Mouse (Mus musculus) midbrain, postnatal 0 days (tissue): ENCODE data around the gene Yipf6. TPM values are rescaled to one million over a fixed set of nuclear protein-coding genes. Genes with fewer than 3 reads are reported as not detected.
"Not testable (repeated sequence)": the region's sequence is repeated elsewhere in the genome, so short reads cannot be mapped to it uniquely, and the experiment has no call there.

Source experiments
- ATAC-seq: fragments of 200-750 bp; cut with Nextera tagmentation; 2 replicates; pipeline ENCODE4 v1.8.0; 2017; ENCODE audit warnings: moderate number of reproducible peaks, mild to moderate bottlenecking, moderate TSS enrichment, moderate library complexity; ENCODE audit not compliant: low FRiP score
- DNase-seq: peaks from one replicate; pipeline ENCODE4 v3.0.0-alpha.2; 2015; ENCODE audit warnings: low spot score
- H3K27ac ChIP-seq: fragments of 300-500 bp; sonication (generic); 2 replicates; pipeline ENCODE4 v1.5.1; 2014; ENCODE audit warnings: low read depth, mild to moderate bottlenecking, low read length, mixed read lengths
- H3K27me3 ChIP-seq: fragments of 300-500 bp; sonication (generic); 2 replicates; pipeline ENCODE4 v1.6.1; 2014; ENCODE audit warnings: low read length, control low read depth, mixed read lengths; ENCODE audit not compliant: insufficient read depth
- H3K36me3 ChIP-seq: fragments of 300-500 bp; sonication (generic); 2 replicates; pipeline ENCODE4 v1.6.1; 2014; ENCODE audit warnings: low read length, control low read depth, mixed read lengths; ENCODE audit not compliant: insufficient read depth
- H3K4me1 ChIP-seq: fragments of 300-500 bp; sonication (generic); 2 replicates; pipeline ENCODE4 v1.6.1; 2014; ENCODE audit warnings: mild to moderate bottlenecking, control low read depth, antibody characterized with exemption, low read length, mixed read lengths; ENCODE audit not compliant: insufficient read depth
- H3K4me2 ChIP-seq: fragments of 300-500 bp; sonication (generic); 2 replicates; pipeline ENCODE4 v1.6.1; 2014; ENCODE audit warnings: low read depth, mild to moderate bottlenecking, low read length, mixed read lengths; ENCODE audit not compliant: poor library complexity, severe bottlenecking
- H3K4me3 ChIP-seq: fragments of 300-500 bp; sonication (generic); 2 replicates; pipeline ENCODE4 v1.5.1; 2014; ENCODE audit warnings: low read depth, mild to moderate bottlenecking, low read length, moderate library complexity
- H3K9ac ChIP-seq: fragments of 300-500 bp; sonication (generic); replicated peaks from 2 replicates; pipeline ENCODE4 v1.6.1; 2014; ENCODE audit warnings: mild to moderate bottlenecking, low read length, moderate library complexity, mixed read lengths; ENCODE audit not compliant: poor library complexity, severe bottlenecking
- H3K9me3 ChIP-seq: fragments of 300-500 bp; sonication (generic); 2 replicates; pipeline ENCODE4 v1.6.1; 2016; ENCODE audit warnings: low read length, control low read depth
- CTCF ChIP-seq: IDR thresholded peaks from 2 replicates; pipeline ENCODE4 v1.5.1; 2016; ENCODE audit warnings: antibody characterized with exemption, mild to moderate bottlenecking
- WGBS: fragments of 180-500 bp; shearing (Covaris S2); extraction: QIAGEN DNeasy Blood & Tissue Kit; methylation state at CpG from one replicate; pipeline ENCODE4 v1.1.7; 2014; 5-methylcytosine and 5-hydroxymethylcytosine counted together
- polyA plus RNA-seq: library from polyadenylated mRNA; unstranded; fragments of >200 nt; fragmentation: Nextera tagmentation; extraction: Ambion mirVana; gene quantifications from 2 replicates; pipeline ENCODE4 v1.2.1, GENCODE M21; 2015
- total RNA-seq: library from RNA; depleted of rRNA; stranded (reverse); fragments of >200 nt; gene quantifications from 2 replicates; pipeline ENCODE4 v1.2.3, GENCODE M21; 2014; rRNA removed

The Yipf6 gene
- total and polyA plus RNA-seq, 2 experiments from 2014 or later, result 13.5 to 33.3 TPM

- no peak for DNase-seq
- Histone ChIP-seq H3K9me3 (no peaks in the 10 kb centered on the region), H3K4me2 (no peak overlapping the region), H3K36me3 (no peaks in the 10 kb centered on the region), H3K27ac (no peak overlapping the region), H3K4me1 (no peaks in the 10 kb centered on the region), H3K4me3 (no peak overlapping the region), H3K27me3 (no peaks in the 10 kb centered on the region), H3K9ac (no peak overlapping the region)
- TF ChIP-seq CTCF, result no peak
- no peak for ATAC-seq
Observed at GRCm38 (mm10) chrX:98963742-98964141, 27.6 kb downstream of the Yipf6 start.

- ATAC-seq, result no peak
Observed at GRCm38 (mm10) chrX:98964513-98964912, 28.4 kb downstream of the Yipf6 start.

DNA sequence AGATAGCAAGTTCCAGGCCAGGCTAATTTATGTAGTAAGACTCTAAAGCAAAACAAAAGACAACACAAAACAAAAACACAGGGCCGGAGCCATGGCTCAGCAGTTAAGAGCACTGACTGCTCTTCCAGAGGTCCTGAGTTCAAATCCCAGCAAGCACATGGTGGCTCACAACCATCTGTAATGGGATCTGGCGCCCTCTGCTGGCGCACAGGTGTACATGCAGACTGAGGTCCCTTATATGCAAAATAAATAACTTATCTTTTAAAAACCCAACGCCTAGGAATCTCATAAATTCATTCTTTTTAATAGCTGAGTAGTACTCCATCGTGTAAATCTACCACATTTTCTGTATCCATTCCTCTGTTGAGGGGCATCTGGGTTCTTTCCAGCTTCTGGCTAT lies 50.5 kb downstream of the Yipf6 start:
- not testable (repeated sequence) for DNase-seq

More at GRCm38 (mm10) chrX:98964513-98964912, 28.4 kb downstream of the Yipf6 start:
- H3K36me3 ChIP-seq, result no peaks in the 10 kb centered on the region
- TF ChIP-seq CTCF, result no peak
- H3K4me1 ChIP-seq, result no peaks in the 10 kb centered on the region
- H3K4me3 ChIP-seq, result no peak overlapping the region
- H3K27ac ChIP-seq, result no peak overlapping the region
- H3K9me3 ChIP-seq, result no peaks in the 10 kb centered on the region
- H3K4me2 ChIP-seq, result no peak overlapping the region
- H3K27me3 ChIP-seq, result no peaks in the 10 kb centered on the region
- no peak overlapping the region for H3K9ac ChIP-seq
- DNase-seq, result no peak

GRCm38 (mm10) chrX:98989574-98989973 lies 53.5 kb downstream of the Yipf6 start:
- H3K27me3 ChIP-seq, result no peaks in the 10 kb centered on the region
- no peak for ATAC-seq
- 34% methylated on average over 6 of the region's 6 CpGs for WGBS

More for the DNA sequence above, 50.5 kb downstream of the Yipf6 start:
- not testable (repeated sequence) for H3K9ac ChIP-seq, H3K9me3 ChIP-seq, H3K4me3 ChIP-seq, H3K4me1 ChIP-seq, H3K27me3 ChIP-seq, ATAC-seq, H3K36me3 ChIP-seq, H3K4me2 ChIP-seq, H3K27ac ChIP-seq
- 47% methylated on average over 5 of the region's 5 CpGs for WGBS
- TF ChIP-seq CTCF, result peak; percentile 21; the same call in 1 of the 2 replicates

More at GRCm38 (mm10) chrX:98989574-98989973, 53.5 kb downstream of the Yipf6 start:
- TF ChIP-seq CTCF, result peak; percentile 71
- no peak overlapping the region for H3K4me2 ChIP-seq
- no peak overlapping the region for H3K4me3 ChIP-seq
- H3K9me3 ChIP-seq, result no peaks in the 10 kb centered on the region
- H3K36me3 ChIP-seq, result no peaks in the 10 kb centered on the region
- no peak overlapping the region for H3K27ac ChIP-seq
- no peak overlapping the region for H3K9ac ChIP-seq
- peak; percentile 31 for DNase-seq
- H3K4me1 ChIP-seq, result no peaks in the 10 kb centered on the region

Other genes with a start within 250 kb of the Yipf6 start
- gene Ophn1, start 45.3 kb upstream of the Yipf6 start, total RNA-seq, result 36.4 and 49.3 TPM in 2 replicates
- gene Ophn1, start 45.3 kb upstream of the Yipf6 start, polyA plus RNA-seq, result 27.6 and 32.2 TPM in 2 replicates
- gene Stard8, start 66.9 kb downstream of the Yipf6 start, total RNA-seq, result 11.8 and 12.4 TPM in 2 replicates
- 2.6 and 3.3 TPM in 2 replicates for gene Stard8, start 66.9 kb downstream of the Yipf6 start, polyA plus RNA-seq
- gene Efnb1, start 199.8 kb downstream of the Yipf6 start, total RNA-seq, result 18.0 and 22.4 TPM in 2 replicates
- gene Efnb1, start 199.8 kb downstream of the Yipf6 start, polyA plus RNA-seq, result 12.0 and 13.6 TPM in 2 replicates